Mouse (Mus musculus): ENCODE measurements around the gene Timm22.
A peak's percentile ranks its signal among the peaks of the same experiment; 100 is the strongest.

Gene Timm22

GRCm38 (mm10) chr11:76388711-76389110 is 18.0 kb upstream of the Timm22 start:
- DNase-seq (ENCODE audit: low read depth, low spot score): no peak

- no peak for DNase-seq (ENCODE audit: low read depth, low spot score)
Measured at GRCm38 (mm10) chr11:76392532-76392931, 14.2 kb upstream of the Timm22 start.

- DNase-seq (ENCODE audit: low read depth, low spot score): no peak
Measured at GRCm38 (mm10) chr11:76392996-76393395, 13.8 kb upstream of the Timm22 start.

GRCm38 (mm10) chr11:76397650-76398311 is 9.0 kb upstream of the Timm22 start:
- peak; percentile 62 for DNase-seq (ENCODE audit: low read depth, low spot score)

- DNase-seq (ENCODE audit: low read depth, low spot score): no peak
Measured at GRCm38 (mm10) chr11:76398312-76398797, 8.4 kb upstream of the Timm22 start.

GRCm38 (mm10) chr11:76398798-76399586 is 7.8 kb upstream of the Timm22 start, which contains the start of gene Nxn:
Nxn (minus strand) TSS chr11:76399140.
- peak; percentile 84 for DNase-seq (ENCODE audit: low read depth, low spot score)

- DNase-seq (ENCODE audit: low read depth, low spot score): no peak
Measured at GRCm38 (mm10) chr11:76399587-76400330, 7.0 kb upstream of the Timm22 start.

GRCm38 (mm10) chr11:76401398-76401797 is 5.4 kb upstream of the Timm22 start:
- no peak for DNase-seq (ENCODE audit: low read depth, low spot score)

- DNase-seq (ENCODE audit: low read depth, low spot score): no peak
Measured at GRCm38 (mm10) chr11:76405113-76405512, 1.6 kb upstream of the Timm22 start.

GRCm38 (mm10) chr11:76405626-76406264 is 1.0 kb upstream of the Timm22 start:
- DNase-seq (ENCODE audit: low read depth, low spot score): no peak

- peak; percentile 49 for DNase-seq (ENCODE audit: low read depth, low spot score)
Measured at GRCm38 (mm10) chr11:76410826-76411225, 4.1 kb downstream of the Timm22 start.

GRCm38 (mm10) chr11:76413202-76413601 is 6.5 kb downstream of the Timm22 start:
- no peak for DNase-seq (ENCODE audit: low read depth, low spot score)

- no peak for DNase-seq (ENCODE audit: low read depth, low spot score)
Measured at GRCm38 (mm10) chr11:76415001-76415400, 8.2 kb downstream of the Timm22 start.

GRCm38 (mm10) chr11:76415985-76416384 is 9.2 kb downstream of the Timm22 start:
- DNase-seq (ENCODE audit: low read depth, low spot score): no peak

- no peak for DNase-seq (ENCODE audit: low read depth, low spot score)
Measured at GRCm38 (mm10) chr11:76418423-76418822, 11.7 kb downstream of the Timm22 start.

- no peak for DNase-seq (ENCODE audit: low read depth, low spot score)
Measured at GRCm38 (mm10) chr11:76419179-76419578, 12.4 kb downstream of the Timm22 start.

GRCm38 (mm10) chr11:76420896-76421295 is 14.1 kb downstream of the Timm22 start:
- no peak for DNase-seq (ENCODE audit: low read depth, low spot score)

- no peak for DNase-seq (ENCODE audit: low read depth, low spot score)
Measured at GRCm38 (mm10) chr11:76425749-76426148, 19.0 kb downstream of the Timm22 start.

GRCm38 (mm10) chr11:76427781-76428180 is 21.0 kb downstream of the Timm22 start:
- DNase-seq (ENCODE audit: low read depth, low spot score): no peak

- no peak for DNase-seq (ENCODE audit: low read depth, low spot score)
Measured at GRCm38 (mm10) chr11:76429046-76429445, 22.3 kb downstream of the Timm22 start.

GRCm38 (mm10) chr11:76429556-76429955 is 22.8 kb downstream of the Timm22 start:
- no peak for DNase-seq (ENCODE audit: low read depth, low spot score)
